Mouse (Mus musculus): ENCODE results near the gene Ccn5. TPM values are rescaled to one million over a fixed set of nuclear protein-coding genes. Genes with fewer than 3 reads are reported as not detected.

The Ccn5 gene
- polyA plus RNA-seq, 1 experiment from 2014 or later = 0.13 TPM

DNA sequence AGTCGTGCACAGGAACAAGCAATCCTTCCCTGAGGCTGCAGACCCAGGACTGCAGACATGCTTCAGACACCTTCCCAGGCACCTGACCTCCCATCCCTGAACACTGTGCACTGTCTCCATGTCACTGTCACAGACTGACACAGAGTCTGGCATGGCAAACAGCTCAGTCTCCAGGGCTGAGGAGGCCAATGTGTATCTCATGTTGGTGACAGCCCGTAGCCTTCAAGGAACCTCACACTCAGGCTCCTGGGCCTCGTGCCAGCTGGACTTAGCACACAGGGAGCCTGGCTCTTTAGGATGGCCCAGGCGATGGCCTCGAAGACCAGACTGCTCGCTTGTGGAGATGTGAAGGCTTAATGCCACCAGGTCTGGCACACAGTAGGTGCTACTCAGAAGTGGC lies 60.2 kb downstream of the Ccn5 start:
- Histone ChIP-seq H3K4me1 (ENCODE audit: control insufficient read depth, insufficient read depth, low read length) (peaks cover 3% of the 10 kb centered on the region; the same call in 1 of the 2 replicates), H3K27me3 (replicated peaks; ENCODE audit: control insufficient read depth, insufficient read depth, low read length) (no peaks in the 10 kb centered on the region), H3K9me3 (replicated peaks; ENCODE audit: control insufficient read depth, low read length) (no peaks in the 10 kb centered on the region), H3K4me3 (ENCODE audit: low read depth, low read length) (no peak overlapping the region), H3K4me2 (ENCODE audit: low read length) (no peak overlapping the region), H3K36me3 (ENCODE audit: control insufficient read depth, insufficient read depth, low read length) (no peaks in the 10 kb centered on the region), H3K27ac (ENCODE audit: low read depth, low read length) (no peak overlapping the region), H3K9ac (ENCODE audit: low read length) (no peak overlapping the region)
- DNase-seq (ENCODE audit: low spot score) = no peak
- WGBS = 83% methylated on average over 6 of the region's 6 CpGs
- ATAC-seq = no peak

Other genes with a start within 250 kb of the Ccn5 start
- 44.8 and 46.7 TPM in 2 replicates for gene Ttpal, start 218.5 kb upstream of the Ccn5 start, polyA plus RNA-seq (2014; fragmentation: Nextera tagmentation; extraction: Ambion mirVana)
- gene Serinc3, start 175.7 kb upstream of the Ccn5 start, polyA plus RNA-seq (2014; fragmentation: Nextera tagmentation; extraction: Ambion mirVana) = 37.3 and 37.9 TPM in 2 replicates
- gene Pkig, start 162.5 kb upstream of the Ccn5 start, polyA plus RNA-seq (2014; fragmentation: Nextera tagmentation; extraction: Ambion mirVana) = 163 and 181 TPM in 2 replicates
- 4.5 and 5.5 TPM in 2 replicates for gene Ada, start 70.6 kb upstream of the Ccn5 start, polyA plus RNA-seq (2014; fragmentation: Nextera tagmentation; extraction: Ambion mirVana)
- gene Kcnk15, start 32.8 kb downstream of the Ccn5 start, polyA plus RNA-seq (2014; fragmentation: Nextera tagmentation; extraction: Ambion mirVana) = not detected in 2 replicates
- 1.7 and 2.3 TPM in 2 replicates for gene Rims4, start 97.8 kb downstream of the Ccn5 start, polyA plus RNA-seq (2014; fragmentation: Nextera tagmentation; extraction: Ambion mirVana)
- gene Ywhab, start 174.1 kb downstream of the Ccn5 start, polyA plus RNA-seq (2014; fragmentation: Nextera tagmentation; extraction: Ambion mirVana) = 305 and 380 TPM in 2 replicates
- gene Pabpc1l, start 204.6 kb downstream of the Ccn5 start, polyA plus RNA-seq (2014; fragmentation: Nextera tagmentation; extraction: Ambion mirVana) = 2.1 and 2.6 TPM in 2 replicates
- gene Stk4, start 249.5 kb downstream of the Ccn5 start, polyA plus RNA-seq (2014; fragmentation: Nextera tagmentation; extraction: Ambion mirVana) = 36.2 and 39.5 TPM in 2 replicates

All from forebrain, embryonic 14.5 days (tissue).